In genomic region chr5:121221328-121221850, GRCm38 (mm10) we compare ENCODE assay signal across 8 mouse cellular contexts. TPM values are rescaled to one million over a fixed set of nuclear protein-coding genes. Genes with fewer than 3 reads are reported as not detected.
DNase-seq lines count a peak whose midpoint lies in the region; ATAC-seq and TF ChIP-seq lines count a peak whose summit lies in the region.

No protein-coding gene starts in this region.

- peak overlapping the region; percentile 94 for H3K4me3 ChIP-seq in heart, embryonic 16.5 days (ENCODE audit: low read length)
- peak overlapping the region; percentile 88 for H3K4me3 ChIP-seq in G1E (ENCODE audit: low read depth, low read length)
- peak overlapping the region; percentile 96 for H3K4me3 ChIP-seq in forebrain, embryonic 14.5 days (ENCODE audit: low read depth, low read length)
- peak overlapping the region; percentile 97 for H3K4me3 ChIP-seq in liver, postnatal 0 days (ENCODE audit: low read depth, low read length)

- TF ChIP-seq CTCF in G1E (IDR thresholded peaks at IDR 0.05; ENCODE audit: low read depth, low read length), result no peak
- TF ChIP-seq CTCF in liver, postnatal 0 days (IDR thresholded peaks at IDR 0.05; ENCODE audit: low read depth), result no peak

- TF ChIP-seq EP300 in liver, postnatal 0 days (IDR thresholded peaks at IDR 0.05; ENCODE audit: low read depth), result no peak

- no peaks in the 10 kb centered on the region for H3K27me3 ChIP-seq in heart, embryonic 16.5 days (ENCODE audit: control insufficient read depth, insufficient read depth, low read length)
- no peaks in the 10 kb centered on the region for H3K27me3 ChIP-seq in G1E (ENCODE audit: insufficient read depth, low read length)
- no peaks in the 10 kb centered on the region for H3K27me3 ChIP-seq in forebrain, embryonic 14.5 days (replicated peaks; ENCODE audit: control insufficient read depth, insufficient read depth, low read length)
- no peaks in the 10 kb centered on the region for H3K27me3 ChIP-seq in liver, postnatal 0 days (ENCODE audit: insufficient read depth, low read length)

- H3K9me3 ChIP-seq in heart, embryonic 16.5 days (replicated peaks; ENCODE audit: control insufficient read depth, low read length), result no peaks in the 10 kb centered on the region
- H3K9me3 ChIP-seq in G1E (replicated peaks), result no peaks in the 10 kb centered on the region
- no peaks in the 10 kb centered on the region for H3K9me3 ChIP-seq in forebrain, embryonic 14.5 days (replicated peaks; ENCODE audit: control insufficient read depth, low read length)
- no peaks in the 10 kb centered on the region for H3K9me3 ChIP-seq in liver, postnatal 0 days (ENCODE audit: low read length)

- peak overlapping the region; percentile 90 for H3K9ac ChIP-seq in heart, embryonic 16.5 days (ENCODE audit: low read length)
- H3K9ac ChIP-seq in forebrain, embryonic 14.5 days (ENCODE audit: low read length), result peak overlapping the region; percentile 98
- peak overlapping the region; percentile 96 for H3K9ac ChIP-seq in liver, postnatal 0 days (replicated peaks)

- H3K4me1 ChIP-seq in heart, embryonic 16.5 days (ENCODE audit: control insufficient read depth, insufficient read depth, low read length), result peaks cover 16% of the 10 kb centered on the region
- peaks cover 44% of the 10 kb centered on the region for H3K4me1 ChIP-seq in G1E (ENCODE audit: insufficient read depth, low read depth, low read length)
- peaks cover 4% of the 10 kb centered on the region; the same call in 1 of the 2 replicates for H3K4me1 ChIP-seq in forebrain, embryonic 14.5 days (ENCODE audit: control insufficient read depth, insufficient read depth, low read length)
- H3K4me1 ChIP-seq in liver, postnatal 0 days (ENCODE audit: insufficient read depth), result peaks cover 33% of the 10 kb centered on the region

- DNase-seq in heart, adult 11 months, result no peak
- no peak for DNase-seq in G1E (ENCODE audit: low spot score)
- DNase-seq in forebrain, embryonic 14.5 days (ENCODE audit: low spot score), result peak; percentile 61
- DNase-seq in liver, postnatal 0 days, result no peak
- no peak for DNase-seq in right cerebral cortex, adult 2 months (ENCODE audit: low spot score in 2 of 2)
- DNase-seq in yolk sac, embryonic 10.5 days (ENCODE audit: low spot score), result no peak

- no peak for ATAC-seq in heart, embryonic 16.5 days (replicated peaks; ENCODE audit: extremely low read depth, insufficient read depth, low FRiP score)
- ATAC-seq in G1E (ENCODE audit: extremely low read depth, insufficient number of reproducible peaks, low FRiP score, poor library complexity, severe bottlenecking), result no peak
- 0 out of 2 replicates have a peak, but pooled peaks have one; percentile 5 for ATAC-seq in forebrain, embryonic 14.5 days
- ATAC-seq in liver, postnatal 0 days, result no peak
- no peak for ATAC-seq in frontal cortex, adult (ENCODE audit: low TSS enrichment)

- WGBS in heart, embryonic 16.5 days, result 21% methylated on average over 23 of the region's 23 CpGs
- WGBS in forebrain, embryonic 14.5 days, result 9% methylated on average over 20 of the region's 23 CpGs
- 25% methylated on average over 22 of the region's 23 CpGs for WGBS in liver, postnatal 0 days (ENCODE audit: insufficient replicate concordance)

- H3K4me2 ChIP-seq in heart, embryonic 16.5 days (ENCODE audit: low read depth, low read length), result peak overlapping the region; percentile 81
- peak overlapping the region; percentile 78 for H3K4me2 ChIP-seq in forebrain, embryonic 14.5 days (ENCODE audit: low read length)
- H3K4me2 ChIP-seq in liver, postnatal 0 days (ENCODE audit: low read depth, low read length), result peak overlapping the region; percentile 84

- no peaks in the 10 kb centered on the region for H3K36me3 ChIP-seq in heart, embryonic 16.5 days (ENCODE audit: control insufficient read depth, insufficient read depth)
- peaks cover 12% of the 10 kb centered on the region for H3K36me3 ChIP-seq in G1E (replicated peaks)
- no peaks in the 10 kb centered on the region for H3K36me3 ChIP-seq in forebrain, embryonic 14.5 days (ENCODE audit: control insufficient read depth, insufficient read depth, low read length)
- no peaks in the 10 kb centered on the region; the same call in 1 of the 2 replicates for H3K36me3 ChIP-seq in liver, postnatal 0 days (replicated peaks; ENCODE audit: insufficient read depth, low read length)

- no peak overlapping the region for H3K27ac ChIP-seq in heart, embryonic 16.5 days (ENCODE audit: low read length)
- H3K27ac ChIP-seq in forebrain, embryonic 14.5 days (ENCODE audit: low read depth, low read length), result peak overlapping the region; percentile 93
- peak overlapping the region; percentile 95 for H3K27ac ChIP-seq in liver, postnatal 0 days (ENCODE audit: low read depth)

RNA-seq across cellular contexts. Expression of gene Hectd4, which starts 1.4 kb away (rescaled TPM):
- polyA plus RNA-seq in heart, embryonic 16.5 days (2015; fragmentation: Nextera tagmentation; extraction: Ambion mirVana), result 2.6 and 3.4 TPM in 2 replicates
- total RNA-seq in G1E (2014; fragmentation: Nextera tagmentation) (83.9 and 177 TPM in 2 replicates), G1E (2017) (19.6 and 22.8 TPM in 2 replicates)
- polyA plus RNA-seq in G1E (2012), result 16.4 and 22.8 TPM in 2 replicates
- 15.8 and 22.0 TPM in 2 replicates for polyA plus RNA-seq in forebrain, embryonic 14.5 days (2014; fragmentation: Nextera tagmentation; extraction: Ambion mirVana)
- 3.3 and 3.6 TPM in 2 replicates for polyA plus RNA-seq in liver, postnatal 0 days (2015; fragmentation: Nextera tagmentation; extraction: Ambion mirVana)

RNA-seq across cellular contexts. Expression of gene Rpl6, which starts 17.1 kb away (rescaled TPM):
- 325 and 345 TPM in 2 replicates for polyA plus RNA-seq in heart, embryonic 16.5 days (2015; fragmentation: Nextera tagmentation; extraction: Ambion mirVana)
- total RNA-seq in G1E (2014; fragmentation: Nextera tagmentation) (2,238 and 2,249 TPM in 2 replicates), G1E (2017) (1,317 and 1,403 TPM in 2 replicates)
- polyA plus RNA-seq in G1E (2012), result 213 and 677 TPM in 2 replicates
- polyA plus RNA-seq in forebrain, embryonic 14.5 days (2014; fragmentation: Nextera tagmentation; extraction: Ambion mirVana), result 455 and 505 TPM in 2 replicates
- polyA plus RNA-seq in liver, postnatal 0 days (2015; fragmentation: Nextera tagmentation; extraction: Ambion mirVana), result 315 and 325 TPM in 2 replicates

RNA-seq across cellular contexts. Expression of gene Ptpn11, which starts 30.2 kb away (rescaled TPM):
- polyA plus RNA-seq in heart, embryonic 16.5 days (2015; fragmentation: Nextera tagmentation; extraction: Ambion mirVana), result 17.4 and 19.4 TPM in 2 replicates
- total RNA-seq in G1E (2014; fragmentation: Nextera tagmentation), result 25.9 and 28.6 TPM in 2 replicates
- 36.4 and 43.0 TPM in 2 replicates for total RNA-seq in G1E (2017)
- 27.1 and 28.8 TPM in 2 replicates for polyA plus RNA-seq in G1E (2012)
- 32.1 and 33.8 TPM in 2 replicates for polyA plus RNA-seq in forebrain, embryonic 14.5 days (2014; fragmentation: Nextera tagmentation; extraction: Ambion mirVana)
- 9.6 and 10.6 TPM in 2 replicates for polyA plus RNA-seq in liver, postnatal 0 days (2015; fragmentation: Nextera tagmentation; extraction: Ambion mirVana)
